Mouse (Mus musculus): ENCODE results near the gene Btrc.

GRCm38 (mm10) chr19:45446631-45447030 is 83.1 kb downstream of the Btrc start:
- no peak for TF ChIP-seq CTCF (IDR thresholded peaks at IDR 0.05; ENCODE audit: borderline replicate concordance, insufficient read depth, low read depth, low read length)
- no peak for TF ChIP-seq POLR2A (IDR thresholded peaks at IDR 0.05; ENCODE audit: borderline replicate concordance, insufficient read depth, low read length)

Measured in cerebellum, adult 2 months (tissue).